Mouse (Mus musculus): ENCODE measurements around the gene Nim1k. TPM values are rescaled to one million over a fixed set of nuclear protein-coding genes. Genes with fewer than 3 reads are reported as not detected.

Nim1k gene
- 1.6 TPM for polyA plus RNA-seq (2014; fragmentation: Illumina TruSeq; extraction: RNeasy Lipid Tissue Mini Kit (QIAGEN cat#74804); ENCODE audit: low read depth, low replicate concordance)

GRCm38 (mm10) chr13:119755681-119756471 is at the start of gene Nim1k:
Nim1k (minus strand) TSS chr13:119755882.

GRCm38 (mm10) chr13:119790761-119791579 is 35.3 kb upstream of the Nim1k start, which contains the start of gene Zfp131:
Zfp131 (minus strand) TSS chr13:119790889.

GRCm38 (mm10) chr13:119690039-119690728 is 65.5 kb downstream of the Nim1k start, which contains the start of gene Hmgcs1:
Hmgcs1 (plus strand) TSS chr13:119690379.

Other genes starting within 250 kb of the Nim1k start
- gene Ccl28, start 132.1 kb downstream of the Nim1k start, polyA plus RNA-seq (2014; fragmentation: Illumina TruSeq; extraction: RNeasy Lipid Tissue Mini Kit (QIAGEN cat#74804); ENCODE audit: low read depth, low replicate concordance) = 0.19 TPM
- 895 TPM for gene Hmgcs1, start 65.5 kb downstream of the Nim1k start, polyA plus RNA-seq (2014; fragmentation: Illumina TruSeq; extraction: RNeasy Lipid Tissue Mini Kit (QIAGEN cat#74804); ENCODE audit: low read depth, low replicate concordance)
- 22.6 TPM for gene Zfp131, start 35.0 kb upstream of the Nim1k start, polyA plus RNA-seq (2014; fragmentation: Illumina TruSeq; extraction: RNeasy Lipid Tissue Mini Kit (QIAGEN cat#74804); ENCODE audit: low read depth, low replicate concordance)
- not detected for gene AF067063, start 74.3 kb upstream of the Nim1k start, polyA plus RNA-seq (2014; fragmentation: Illumina TruSeq; extraction: RNeasy Lipid Tissue Mini Kit (QIAGEN cat#74804); ENCODE audit: low read depth, low replicate concordance)
- gene D13Ertd608e, start 80.1 kb upstream of the Nim1k start, polyA plus RNA-seq (2014; fragmentation: Illumina TruSeq; extraction: RNeasy Lipid Tissue Mini Kit (QIAGEN cat#74804); ENCODE audit: low read depth, low replicate concordance) = not detected
- not detected for gene Tcstv1, start 138.9 kb upstream of the Nim1k start, polyA plus RNA-seq (2014; fragmentation: Illumina TruSeq; extraction: RNeasy Lipid Tissue Mini Kit (QIAGEN cat#74804); ENCODE audit: low read depth, low replicate concordance)
- gene Gm21761, start 173.4 kb upstream of the Nim1k start, polyA plus RNA-seq (2014; fragmentation: Illumina TruSeq; extraction: RNeasy Lipid Tissue Mini Kit (QIAGEN cat#74804); ENCODE audit: low read depth, low replicate concordance) = not detected
- gene B020031M17Rik, start 194.9 kb upstream of the Nim1k start, polyA plus RNA-seq (2014; fragmentation: Illumina TruSeq; extraction: RNeasy Lipid Tissue Mini Kit (QIAGEN cat#74804); ENCODE audit: low read depth, low replicate concordance) = not detected